Mouse (Mus musculus): ENCODE results near the gene Apc2. TPM values are rescaled to one million over a fixed set of nuclear protein-coding genes. Genes with fewer than 3 reads are reported as not detected.
A peak's percentile ranks its signal among the peaks of the same experiment; 100 is the strongest.

The Apc2 gene
- polyA plus RNA-seq, 2 experiments from 2014 or later, result 0.82 TPM; not detected in 1

- no peak for ATAC-seq
These were observed 931 bp upstream of the Apc2 start for GRCm38 (mm10) chr10:80294788-80295303.

- no peak for ATAC-seq
These were observed 1.0 kb downstream of the Apc2 start for GRCm38 (mm10) chr10:80296824-80297223.

GRCm38 (mm10) chr10:80297526-80298133 lies 1.9 kb downstream of the Apc2 start:
- no peak for ATAC-seq

- no peak for ATAC-seq
These were observed 2.9 kb downstream of the Apc2 start for GRCm38 (mm10) chr10:80298571-80299281.

GRCm38 (mm10) chr10:80299301-80299700 lies 3.5 kb downstream of the Apc2 start:
- no peak for ATAC-seq

GRCm38 (mm10) chr10:80299824-80300223 lies 4.0 kb downstream of the Apc2 start:
- no peak for ATAC-seq

GRCm38 (mm10) chr10:80300672-80301181 lies 5.0 kb downstream of the Apc2 start:
- no peak for ATAC-seq

- no peak for ATAC-seq
These were observed 5.7 kb downstream of the Apc2 start for GRCm38 (mm10) chr10:80301256-80302081.

- no peak for ATAC-seq
These were observed 6.2 kb downstream of the Apc2 start for GRCm38 (mm10) chr10:80302082-80302355.

GRCm38 (mm10) chr10:80302471-80302881 lies 6.7 kb downstream of the Apc2 start:
- ATAC-seq, result no peak

- no peak for ATAC-seq
These were observed 8.7 kb downstream of the Apc2 start for GRCm38 (mm10) chr10:80304458-80304857.

GRCm38 (mm10) chr10:80304862-80305261 lies 9.1 kb downstream of the Apc2 start:
- peak; percentile 61 for ATAC-seq

- no peak for ATAC-seq
These were observed 15.8 kb downstream of the Apc2 start for GRCm38 (mm10) chr10:80311560-80311959.

- no peak for ATAC-seq
These were observed 17.1 kb downstream of the Apc2 start for GRCm38 (mm10) chr10:80312586-80313504.

- no peak for ATAC-seq
These were observed 17.9 kb downstream of the Apc2 start for GRCm38 (mm10) chr10:80313627-80314201.

GRCm38 (mm10) chr10:80314494-80315001 lies 18.8 kb downstream of the Apc2 start:
- no peak for ATAC-seq

GRCm38 (mm10) chr10:80315315-80315714 lies 19.5 kb downstream of the Apc2 start:
- ATAC-seq, result no peak

- ATAC-seq, result no peak
These were observed 20.6 kb downstream of the Apc2 start for GRCm38 (mm10) chr10:80316359-80316781.

GRCm38 (mm10) chr10:80317011-80317410 lies 21.2 kb downstream of the Apc2 start:
- ATAC-seq, result no peak

- ATAC-seq, result peak; percentile 88
These were observed 24.6 kb downstream of the Apc2 start, which contains the start of gene 2310011J03Rik for GRCm38 (mm10) chr10:80320340-80320760. TSS of gene 2310011J03Rik (minus strand) at chr10:80320537.

GRCm38 (mm10) chr10:80321014-80321669 lies 25.4 kb downstream of the Apc2 start:
- peak; percentile 29 for ATAC-seq

Data from activated CD4-positive, CD25-positive, alpha-beta regulatory T cell, adult 4 months (primary cell).